Mouse (Mus musculus): ENCODE measurements around the gene Atp13a3. TPM values are rescaled to one million over a fixed set of nuclear protein-coding genes. Genes with fewer than 3 reads are reported as not detected.
A peak's percentile ranks its signal among the peaks of the same experiment; 100 is the strongest.
"Not testable (repeated sequence)": the region's sequence is repeated elsewhere in the genome, so short reads cannot be mapped to it uniquely, and the experiment has no call there.

The Atp13a3 gene
- total RNA-seq, 2 experiments from 2014 or later, result 109 to 112 TPM

DNA sequence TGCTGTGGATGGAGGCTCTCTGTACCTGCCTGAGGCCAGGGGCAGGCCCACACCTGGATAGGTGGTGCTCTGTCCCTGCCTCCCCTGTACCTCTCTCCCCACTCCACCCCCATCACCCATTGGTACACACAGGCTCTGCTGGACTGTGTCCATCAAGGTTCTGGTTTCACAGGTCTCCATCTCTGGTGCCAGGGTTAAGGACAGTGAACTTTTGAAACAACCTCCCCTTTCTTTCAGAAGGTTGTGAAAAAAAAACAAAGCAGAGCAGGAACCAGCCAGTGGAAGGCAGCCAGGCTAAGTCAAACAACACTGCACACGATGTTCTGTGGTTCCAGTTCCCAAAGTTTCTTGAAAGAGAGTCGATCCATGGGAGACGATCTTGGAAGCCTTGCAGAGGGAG, 6.9 kb upstream of the Atp13a3 start:
- DNase-seq, result no peak

DNA sequence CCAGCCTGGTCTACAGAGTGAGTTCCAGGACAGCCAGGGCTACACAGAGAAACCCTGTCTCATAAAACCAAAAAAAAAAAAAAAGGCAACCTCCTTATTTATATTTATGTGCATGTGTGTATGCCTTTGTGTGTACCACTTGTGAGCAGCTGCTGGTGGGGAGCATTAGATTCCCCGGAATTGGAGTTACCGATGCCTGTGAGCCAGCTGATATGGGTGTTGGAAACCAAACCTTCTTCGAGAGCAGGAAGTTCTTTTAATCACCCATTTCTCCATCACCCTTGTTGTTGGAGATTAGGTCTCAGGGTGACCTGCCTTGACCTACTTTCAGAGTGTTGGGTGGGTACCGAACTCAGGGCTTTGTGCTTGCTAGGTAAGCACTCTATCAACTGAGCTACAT, 5.1 kb upstream of the Atp13a3 start:
- no peak for DNase-seq

DNA sequence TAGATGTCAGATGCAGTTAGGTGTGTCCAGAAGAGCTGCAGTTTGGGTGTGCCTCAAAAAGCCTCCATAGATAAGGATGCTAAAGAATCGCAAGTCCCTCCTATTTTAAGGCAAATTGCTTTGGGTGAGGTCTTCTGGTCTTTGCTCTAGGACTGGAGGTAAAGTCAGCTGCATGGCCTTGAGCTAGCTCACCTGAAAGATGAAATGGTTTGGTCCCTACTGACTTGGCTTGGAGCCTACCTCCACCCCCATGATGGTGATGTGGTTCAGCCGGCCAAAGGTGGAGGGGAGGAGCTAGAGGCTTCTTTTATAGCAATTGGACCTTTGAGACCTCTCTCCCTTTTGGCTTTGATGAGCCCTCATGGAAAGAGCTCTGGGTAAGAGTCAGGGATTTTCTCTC, 1.7 kb upstream of the Atp13a3 start:
- no peak for DNase-seq

DNA sequence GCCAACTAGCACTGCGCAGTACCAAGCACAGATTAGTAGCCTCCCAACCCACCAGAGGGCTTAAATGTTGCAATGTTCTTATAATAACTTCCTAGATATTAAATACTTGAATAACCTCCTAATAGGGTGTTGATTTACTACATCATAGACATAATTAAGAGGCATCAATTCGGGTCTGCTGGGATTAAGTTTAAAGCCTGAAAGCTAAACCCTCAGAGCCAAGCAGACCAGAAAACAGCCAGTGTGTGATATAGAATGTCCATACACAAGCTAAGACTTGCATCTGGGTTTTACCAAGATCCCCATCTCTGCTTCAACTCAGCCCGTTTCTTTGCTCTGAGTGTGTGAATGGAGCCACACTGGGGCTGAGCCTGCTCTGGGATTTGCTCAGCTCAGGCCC, 2.2 kb downstream of the Atp13a3 start:
- no peak for DNase-seq

DNA sequence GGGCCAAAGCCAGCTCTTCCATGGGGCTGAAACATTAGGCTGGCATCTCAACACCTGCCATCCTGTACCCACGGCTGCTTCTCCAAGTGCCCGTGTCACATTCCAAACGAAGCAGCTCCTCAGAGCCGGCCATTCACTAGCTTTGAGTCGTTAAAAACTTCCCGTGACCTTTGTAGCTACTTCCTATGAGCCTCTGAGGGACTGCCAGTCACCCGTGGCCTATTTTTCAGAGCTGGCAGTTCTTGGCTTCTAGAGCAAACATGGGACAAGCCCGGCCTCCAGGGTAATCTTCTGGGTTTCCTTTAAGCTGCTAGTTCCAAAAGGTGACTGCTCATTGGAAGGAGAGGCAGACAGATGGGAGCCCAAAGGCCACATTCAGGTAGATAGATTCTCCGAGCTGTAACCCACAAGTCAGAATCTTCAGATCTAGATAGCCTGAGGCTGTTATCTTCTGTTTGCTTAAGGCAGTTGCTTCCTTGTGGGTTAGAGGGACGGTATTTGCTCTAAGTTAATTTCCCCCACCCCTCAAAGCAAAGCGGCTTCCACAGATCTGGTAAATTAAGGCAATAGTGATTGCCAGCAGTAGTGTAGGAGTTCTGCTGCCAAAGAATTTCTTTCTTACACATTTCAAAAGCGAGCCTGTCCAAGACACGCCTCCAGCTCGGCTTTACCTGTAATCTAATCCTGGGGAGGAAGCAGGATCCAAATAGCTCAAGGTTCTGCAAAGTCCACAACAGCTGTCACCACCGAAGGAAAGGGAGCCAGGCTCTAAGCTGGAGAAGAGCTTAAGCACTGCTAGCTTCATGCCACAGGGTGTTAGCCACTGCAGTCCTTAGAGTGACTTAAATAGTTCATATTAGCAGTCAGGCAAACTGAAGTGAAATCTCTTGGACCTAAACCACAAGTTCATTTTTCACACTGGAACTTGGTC, 8.4 kb downstream of the Atp13a3 start:
- DNase-seq, result peak; percentile 34

DNA sequence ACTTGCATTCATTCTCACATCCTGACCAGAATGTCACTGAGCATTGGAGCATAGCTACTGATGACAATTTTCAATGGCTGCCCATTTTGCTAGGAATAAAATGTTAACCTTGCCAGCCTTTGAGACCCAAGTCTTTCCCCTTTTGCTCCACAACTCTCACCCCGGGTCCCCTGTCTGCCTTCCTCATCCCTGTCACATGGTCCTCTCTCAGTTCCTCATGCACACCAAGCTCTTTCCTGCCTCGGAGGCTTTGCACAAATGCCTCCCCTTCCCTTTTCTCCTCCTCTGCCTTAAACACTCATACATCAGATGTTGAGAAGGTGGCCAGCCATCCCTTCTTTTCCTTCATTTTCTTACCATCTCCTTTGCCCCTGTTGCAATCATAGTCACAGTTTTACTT, 10.6 kb downstream of the Atp13a3 start:
- no peak for DNase-seq

DNA sequence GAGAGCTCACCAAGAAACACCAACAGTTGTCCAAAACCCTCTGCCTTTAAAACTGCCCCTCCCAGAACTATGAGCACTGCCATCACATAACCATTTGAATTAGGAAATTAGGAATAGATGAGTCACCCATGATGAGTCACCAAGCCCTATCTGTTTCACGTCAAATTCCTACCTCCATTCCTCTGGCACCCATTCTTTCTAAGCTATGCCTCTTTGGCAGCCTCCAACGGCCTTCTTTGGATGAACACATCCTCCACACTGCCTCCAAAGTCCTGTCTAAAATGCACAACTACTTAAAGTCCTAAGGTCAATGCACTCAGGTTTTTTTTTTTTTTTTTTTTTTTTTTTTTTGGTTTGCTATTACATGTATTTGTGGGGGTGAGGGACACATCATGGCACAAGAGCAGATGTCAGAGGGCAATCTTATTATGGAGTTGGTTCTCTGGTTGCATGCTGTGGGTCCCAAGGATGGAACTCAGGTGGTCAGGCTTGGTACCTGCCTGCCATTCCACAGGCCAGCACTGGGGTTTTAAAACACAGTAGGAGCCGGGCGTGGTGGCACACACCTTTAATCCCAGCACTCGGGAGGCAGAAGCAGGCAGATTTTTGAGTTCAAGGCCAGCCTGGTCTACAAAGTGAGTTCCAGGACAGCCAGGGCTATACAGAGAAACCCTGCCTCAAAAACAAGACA, 15.0 kb downstream of the Atp13a3 start:
- DNase-seq, result no peak

DNA sequence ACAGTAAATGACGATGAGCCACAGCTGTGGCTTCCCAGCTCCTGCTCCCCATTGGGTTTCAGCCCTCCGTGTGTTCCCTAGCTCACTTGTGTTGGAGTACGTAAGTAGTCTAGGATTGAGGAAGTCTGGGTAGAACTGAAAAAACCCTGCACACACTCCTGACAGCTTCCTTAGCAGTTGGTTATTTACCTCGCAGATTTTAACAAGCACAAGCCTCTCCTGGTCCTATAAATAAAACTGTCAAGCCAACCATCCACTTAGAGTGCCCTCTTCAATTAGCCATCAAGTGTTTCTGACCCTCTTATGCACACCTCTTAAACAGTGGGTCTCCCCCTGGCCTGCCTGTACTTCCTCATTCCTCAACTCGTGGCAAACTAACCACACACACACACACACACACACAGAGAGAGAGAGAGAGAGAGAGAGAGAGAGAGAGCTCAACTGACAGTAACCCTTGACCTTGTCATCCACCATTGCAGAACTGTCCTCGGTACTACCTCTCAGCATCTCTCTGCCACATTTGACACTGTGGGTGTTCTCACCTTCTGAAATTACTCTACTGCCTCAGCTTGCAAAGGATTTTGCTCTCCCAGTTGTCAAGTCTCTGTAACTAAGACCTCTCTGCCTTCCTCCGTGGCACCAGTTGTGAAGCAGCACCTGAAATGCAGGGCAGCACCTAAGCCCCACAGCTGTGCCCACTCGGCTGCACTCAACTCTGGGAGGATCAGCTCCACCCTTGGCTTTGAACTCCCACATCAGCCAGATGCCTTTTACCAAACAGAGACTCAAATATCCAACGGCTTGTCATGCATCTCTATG, 15.7 kb downstream of the Atp13a3 start:
- no peak for DNase-seq

DNA sequence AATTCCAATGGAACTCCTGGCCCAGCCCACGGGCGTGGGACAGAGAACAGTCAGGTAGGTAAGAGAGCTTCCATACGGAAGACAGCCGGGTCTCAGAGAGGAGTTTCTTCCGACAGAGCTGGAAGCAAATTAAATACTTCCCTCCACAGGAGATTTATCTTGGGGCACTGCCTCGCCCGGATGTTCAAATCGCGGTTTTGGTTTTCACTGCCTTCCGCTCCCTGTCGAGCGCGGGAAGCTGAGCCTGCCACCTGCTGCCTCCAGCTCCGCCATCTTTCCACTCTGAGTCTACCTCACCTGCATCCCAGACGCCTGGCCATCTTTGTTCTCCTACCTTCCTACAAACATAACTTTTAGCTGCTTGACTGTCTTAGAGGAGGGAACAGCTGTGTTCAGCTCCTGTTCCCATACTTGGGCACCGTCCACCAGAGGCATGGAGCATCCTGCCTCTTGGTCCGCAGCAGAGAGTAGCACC, 16.5 kb downstream of the Atp13a3 start:
- peak; percentile 20 for DNase-seq

DNA sequence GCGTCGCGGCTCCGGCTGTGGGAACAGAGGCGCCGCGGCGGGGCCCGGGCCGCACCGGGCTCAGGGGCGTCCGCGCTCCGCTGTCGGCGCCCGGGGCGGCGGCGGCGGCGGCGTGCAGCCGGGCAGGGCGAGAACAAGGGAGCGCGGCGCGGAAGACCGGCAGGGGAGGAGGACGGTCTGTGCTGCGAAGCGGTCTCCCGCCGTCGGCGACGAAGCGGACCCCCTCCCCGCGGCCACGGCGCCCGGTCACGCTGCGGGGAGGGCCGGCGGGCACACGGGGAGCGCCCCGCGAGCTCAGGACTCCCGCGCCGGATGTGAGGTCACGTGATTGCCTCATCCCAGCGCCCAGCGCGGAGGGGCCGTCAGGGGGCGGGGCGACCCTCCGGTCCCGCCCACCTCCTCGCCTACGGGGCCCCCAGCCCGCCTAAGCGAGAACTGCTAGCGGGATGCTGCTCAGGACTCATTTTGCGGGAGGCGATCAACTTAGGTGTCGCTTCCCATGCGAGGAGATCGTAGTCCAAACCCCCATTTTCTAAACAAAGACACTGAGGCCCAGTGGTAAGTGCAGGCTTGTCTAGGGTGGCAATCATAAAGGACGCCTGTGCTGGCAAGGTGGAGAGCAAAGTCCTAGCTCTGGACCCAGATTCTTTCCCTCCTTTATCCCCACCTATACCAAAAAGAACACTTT, 17.1 kb downstream of the Atp13a3 start:
- peak; percentile 91 for DNase-seq

DNA sequence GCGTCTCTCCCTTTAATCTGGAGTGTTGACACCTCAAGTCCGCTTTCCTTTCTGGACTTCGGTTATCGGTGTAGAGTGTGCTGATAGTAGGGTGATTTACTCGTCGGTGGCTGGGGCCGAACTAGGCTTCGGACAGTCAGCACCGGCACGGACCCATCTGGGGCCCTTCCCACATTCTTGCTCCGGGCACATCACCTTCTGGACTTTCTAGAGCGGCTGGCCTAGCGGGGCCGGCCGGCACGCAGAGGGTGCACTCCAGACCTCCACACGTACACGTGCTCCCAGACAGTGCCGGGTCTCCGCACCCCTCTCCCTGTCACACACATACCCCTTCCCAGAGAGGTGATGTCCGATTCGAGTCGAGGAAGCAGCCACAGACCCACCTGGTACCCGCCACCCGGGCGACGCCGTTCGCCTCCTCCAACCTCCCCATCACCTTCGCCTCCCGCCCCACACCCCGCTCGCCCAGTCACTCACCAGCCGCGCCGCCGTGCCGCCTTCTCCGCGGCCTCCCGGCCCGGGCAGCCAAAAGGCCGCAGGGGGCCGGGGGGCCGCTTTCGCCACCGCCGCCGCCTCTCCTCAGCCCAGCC, 17.8 kb downstream of the Atp13a3 start:
- peak; percentile 57 for DNase-seq

DNA sequence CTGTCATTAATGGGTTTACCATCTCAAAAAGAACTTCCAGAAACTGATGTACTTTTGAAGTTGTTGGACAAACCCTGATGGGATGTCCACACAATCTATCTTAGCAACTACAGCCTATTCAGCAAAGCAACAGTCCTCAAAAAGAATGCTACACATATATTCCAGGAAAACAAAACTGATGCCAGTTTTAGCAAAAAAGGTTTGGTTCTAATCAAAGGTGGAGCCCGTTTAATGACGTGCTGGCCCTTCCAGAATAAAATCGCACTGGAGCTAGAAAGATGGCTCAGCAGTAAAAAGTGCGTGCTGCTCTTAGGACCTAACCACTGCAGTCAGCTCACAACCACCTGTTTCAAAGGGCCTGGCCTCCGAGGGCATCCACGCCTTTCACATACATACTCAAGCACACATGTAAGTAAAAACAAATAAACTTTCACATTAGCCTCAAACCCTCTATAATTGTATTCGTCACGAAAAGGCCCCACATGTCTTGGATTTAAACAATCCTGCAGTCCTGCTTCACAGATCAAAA, 18.8 kb downstream of the Atp13a3 start:
- DNase-seq, result no peak

DNA sequence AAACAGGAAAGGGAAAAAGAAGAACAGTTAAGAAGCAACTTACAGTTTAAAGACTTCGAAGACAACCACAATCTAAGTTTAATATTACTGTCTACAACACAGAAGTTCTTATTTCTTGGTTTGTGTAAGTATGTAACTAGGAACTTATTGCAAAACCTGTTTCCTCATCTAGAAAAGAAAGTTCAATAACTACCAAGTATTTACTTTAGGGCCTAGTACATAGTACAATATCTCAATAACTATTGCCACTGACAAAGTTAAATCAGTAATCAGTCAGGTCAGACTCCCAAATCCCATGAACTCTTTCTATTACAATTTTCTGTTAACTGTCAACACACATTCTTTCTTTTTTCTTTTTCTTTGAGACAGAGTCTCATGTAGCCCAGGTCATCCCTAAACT, 20.2 kb downstream of the Atp13a3 start:
- DNase-seq, result no peak

DNA sequence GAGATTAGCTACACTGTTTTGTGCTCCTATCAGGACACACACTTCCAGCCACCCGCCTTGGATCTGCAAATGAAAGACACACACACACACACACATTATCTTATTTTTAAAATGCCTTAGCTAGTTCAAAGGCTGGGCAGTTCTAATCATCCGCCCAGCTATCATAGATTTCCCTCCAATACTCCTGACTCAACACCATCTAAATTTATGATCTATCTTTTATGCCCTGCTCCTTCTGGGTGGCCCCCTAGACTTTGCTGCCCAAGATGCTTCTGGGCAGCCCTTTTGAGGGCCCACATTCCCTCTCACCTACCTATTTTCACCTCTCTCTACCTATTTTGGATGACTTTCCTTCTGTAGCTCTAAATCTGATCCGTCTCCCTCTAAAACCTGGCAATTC, 29.5 kb downstream of the Atp13a3 start:
- no peak for DNase-seq

DNA sequence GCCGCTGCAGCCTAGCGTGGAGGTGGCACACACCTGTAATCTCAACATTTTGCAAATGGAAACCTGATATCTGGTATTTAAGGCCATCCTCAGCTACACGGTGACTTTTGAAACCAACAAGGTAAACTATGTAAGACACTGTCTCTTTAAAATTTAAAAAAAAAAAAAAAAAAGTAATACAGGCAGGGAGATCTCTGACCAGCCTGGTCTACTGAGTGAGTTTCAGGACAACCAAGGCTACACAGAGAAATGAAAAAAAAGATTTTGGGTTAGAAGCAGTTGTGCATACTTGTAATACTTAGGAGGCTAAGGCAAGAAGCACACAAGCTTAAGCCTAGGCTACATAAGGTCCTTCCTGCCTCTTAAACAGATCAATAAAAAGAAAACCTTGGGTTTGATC, 30.8 kb downstream of the Atp13a3 start:
- no peak for DNase-seq

DNA sequence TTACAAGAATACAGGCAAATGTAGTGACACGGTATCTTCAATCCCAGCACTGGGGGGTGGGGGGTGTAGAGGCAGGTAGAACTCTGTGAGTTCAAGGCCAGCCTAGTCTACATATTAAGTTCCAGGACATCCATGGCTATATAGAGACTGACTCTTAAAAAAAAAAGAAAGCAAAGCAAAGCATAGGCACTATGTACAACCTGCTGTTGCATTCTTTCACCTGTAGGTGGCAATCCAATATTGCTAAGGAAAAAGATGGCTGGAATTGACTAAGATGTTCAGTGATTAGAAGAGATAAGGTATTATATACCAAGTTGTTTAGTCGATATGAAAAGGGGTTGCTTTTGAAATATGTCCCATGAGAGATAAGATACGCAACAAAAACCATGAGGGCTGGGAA, 31.5 kb downstream of the Atp13a3 start:
- DNase-seq, result peak; percentile 15

DNA sequence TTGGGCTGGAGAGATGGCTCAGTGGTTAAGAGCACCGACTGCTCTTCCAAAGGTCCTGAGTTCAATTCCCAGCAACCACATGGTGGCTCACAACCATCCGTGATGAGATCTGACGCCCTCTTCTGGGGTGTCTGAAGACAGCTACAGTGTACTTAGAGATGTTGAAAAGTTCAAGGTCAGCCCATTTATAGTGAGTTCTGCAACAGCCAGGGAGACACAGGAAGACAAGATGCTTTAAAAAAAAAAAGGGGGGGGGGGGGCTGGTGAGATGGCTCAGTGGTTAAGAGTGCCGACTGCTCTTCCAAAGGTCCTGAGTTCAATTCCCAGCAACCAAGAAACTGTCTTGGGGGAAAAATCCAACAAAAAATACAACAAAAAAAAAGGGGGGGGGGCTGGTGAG, 32.5 kb downstream of the Atp13a3 start:
- not testable (repeated sequence) for DNase-seq

DNA sequence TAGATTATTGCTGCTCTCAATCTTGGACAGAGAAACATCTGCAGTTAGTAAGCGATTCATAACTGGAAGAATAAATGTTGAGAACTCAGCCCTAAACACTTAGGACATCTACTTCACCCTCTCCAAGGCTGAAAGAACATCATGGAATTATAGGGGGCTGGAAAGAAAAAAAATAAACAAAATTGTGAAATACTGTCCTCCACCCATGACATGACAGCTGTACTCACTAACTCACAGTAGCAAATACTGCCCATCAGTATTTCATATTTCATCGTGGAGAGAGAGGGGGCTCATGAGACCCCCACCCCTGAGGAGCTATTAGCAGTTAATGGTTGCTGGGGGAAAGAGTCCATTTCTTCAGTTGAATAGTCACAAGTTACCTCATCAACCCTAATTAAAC, 38.4 kb downstream of the Atp13a3 start:
- DNase-seq, result no peak

DNA sequence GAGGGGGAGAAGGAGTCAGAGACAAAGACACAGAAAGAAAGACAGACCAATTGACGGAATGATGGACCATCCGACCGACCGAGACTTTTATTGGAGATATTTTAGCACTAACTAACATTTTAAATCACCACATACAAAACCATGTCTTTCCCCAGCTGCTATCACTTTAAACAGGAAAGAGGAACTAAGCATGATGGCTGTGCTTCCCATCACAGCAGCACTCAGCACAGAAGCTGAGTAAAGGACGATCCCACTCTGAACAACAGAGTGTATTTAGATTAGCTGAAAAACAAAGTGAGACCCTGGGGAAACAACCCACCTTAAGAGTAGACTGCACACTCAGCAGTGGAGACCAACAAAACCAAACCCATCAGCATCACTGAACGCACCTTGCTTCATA, 41.2 kb downstream of the Atp13a3 start:
- no peak for DNase-seq

DNA sequence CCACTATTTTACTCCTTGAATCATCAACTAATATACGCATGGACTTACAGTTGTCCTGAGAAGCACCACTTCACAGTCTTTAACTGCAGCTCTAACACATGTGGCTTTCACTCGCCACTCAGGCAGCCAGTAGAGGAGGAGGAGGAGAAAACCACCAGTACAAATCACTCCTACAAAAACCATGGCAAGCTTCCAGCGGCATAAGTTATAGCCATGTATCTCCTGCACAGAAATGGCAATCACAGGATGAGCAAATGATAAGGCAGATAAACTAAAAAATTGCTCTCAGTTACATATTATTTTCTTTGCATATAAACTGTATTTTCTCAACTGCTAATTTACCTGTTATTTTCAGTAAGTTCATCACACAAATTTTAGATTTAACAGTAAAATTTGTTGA, 43.2 kb downstream of the Atp13a3 start:
- DNase-seq, result no peak

DNA sequence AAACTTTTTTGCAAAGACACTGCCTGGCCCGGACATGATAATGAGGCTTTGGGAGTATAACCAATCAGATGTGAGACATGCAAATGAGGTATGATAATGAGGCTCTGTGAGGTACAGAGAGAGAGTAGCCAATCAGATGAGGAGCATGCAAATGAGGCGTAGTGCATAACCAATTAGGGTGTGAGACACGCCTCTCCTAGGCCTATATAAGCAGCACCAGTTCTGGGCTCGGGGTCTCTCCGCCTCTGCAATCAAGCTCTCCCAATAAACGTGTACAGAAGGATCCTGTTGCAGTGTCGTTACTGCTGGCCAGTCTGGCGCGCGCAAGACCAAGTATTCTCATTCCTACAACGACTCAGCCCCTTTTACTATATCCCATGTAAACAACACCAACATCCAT, 52.3 kb downstream of the Atp13a3 start:
- DNase-seq, result not testable (repeated sequence)
